Mouse (Mus musculus) liver, postnatal 0 days (tissue): ENCODE results near the gene Prr14l. TPM values are rescaled to one million over a fixed set of nuclear protein-coding genes. Genes with fewer than 3 reads are reported as not detected.
"Not testable (repeated sequence)": the region's sequence is repeated elsewhere in the genome, so short reads cannot be mapped to it uniquely, and the experiment has no call there.

Experiments
- ATAC-seq: fragments of 200-750 bp; cut with Nextera tagmentation; 2 replicates; pipeline ENCODE4 v1.8.0; 2017; ENCODE audit warnings: mild to moderate bottlenecking, moderate library complexity
- DNase-seq: peaks from one replicate; pipeline ENCODE4 v3.0.0-alpha.2; 2016
- H3K27ac ChIP-seq: fragments of 300-500 bp; sonication (generic); 2 replicates; pipeline ENCODE4 v1.5.1; 2014; ENCODE audit warnings: antibody characterized with exemption, moderate library complexity, mild to moderate bottlenecking, low read depth
- H3K27me3 ChIP-seq: fragments of 300-500 bp; sonication (generic); 2 replicates; pipeline ENCODE4 v1.6.1; 2014; ENCODE audit warnings: low read length, control low read depth, mixed read lengths; ENCODE audit not compliant: insufficient read depth
- H3K36me3 ChIP-seq: fragments of 300-500 bp; sonication (generic); replicated peaks from 2 replicates; pipeline ENCODE4 v1.6.1; 2014; ENCODE audit warnings: mild to moderate bottlenecking, control low read depth, low read length, moderate library complexity, mixed read lengths; ENCODE audit not compliant: insufficient read depth
- H3K4me1 ChIP-seq: fragments of 300-500 bp; sonication (generic); 2 replicates; pipeline ENCODE4 v1.6.1; 2014; ENCODE audit warnings: antibody characterized with exemption, mild to moderate bottlenecking, control low read depth; ENCODE audit not compliant: insufficient read depth
- H3K4me2 ChIP-seq: fragments of 300-500 bp; sonication (generic); 2 replicates; pipeline ENCODE4 v1.6.1; 2014; ENCODE audit warnings: low read depth, mild to moderate bottlenecking, low read length, moderate library complexity, mixed read lengths
- H3K4me3 ChIP-seq: fragments of 300-500 bp; sonication (generic); 2 replicates; pipeline ENCODE4 v1.5.1; 2014; ENCODE audit warnings: low read depth, low read length
- H3K9ac ChIP-seq: fragments of 300-500 bp; sonication (generic); replicated peaks from 2 replicates; pipeline ENCODE4 v1.6.1; 2014; ENCODE audit warnings: mild to moderate bottlenecking, moderate library complexity
- H3K9me3 ChIP-seq: fragments of 300-500 bp; sonication (generic); 2 replicates; pipeline ENCODE4 v1.6.1; 2016; ENCODE audit warnings: mild to moderate bottlenecking, control low read depth, low read length, mixed read lengths
- CTCF ChIP-seq: sonication (generic); IDR thresholded peaks from 2 replicates; pipeline ENCODE4 v1.5.1; 2016; ENCODE audit warnings: antibody characterized with exemption, low read depth
- EP300 ChIP-seq: IDR thresholded peaks from 2 replicates; pipeline ENCODE4 v1.6.1; 2016; ENCODE audit warnings: antibody characterized with exemption, low read depth, mild to moderate bottlenecking
- WGBS: fragments of 180-500 bp; shearing (Covaris S2); extraction: QIAGEN DNeasy Blood & Tissue Kit; methylation state at CpG from one replicate; pipeline ENCODE4 v1.1.7; 2014; ENCODE audit not compliant: insufficient replicate concordance; 5-methylcytosine and 5-hydroxymethylcytosine counted together
- polyA plus RNA-seq: library from polyadenylated mRNA; unstranded; fragments of >200 nt; fragmentation: Nextera tagmentation; extraction: Ambion mirVana; gene quantifications from 2 replicates; pipeline ENCODE4 v1.2.1, GENCODE M21; 2015

Prr14l gene
- polyA plus RNA-seq, 1 experiment from 2014 or later = 7.4 TPM

- Histone ChIP-seq H3K4me2 (no peak overlapping the region), H3K9ac (no peak overlapping the region), H3K36me3 (peaks cover 43% of the 10 kb centered on the region), H3K4me3 (no peak overlapping the region), H3K27me3 (no peaks in the 10 kb centered on the region), H3K27ac (no peak overlapping the region), H3K4me1 (no peaks in the 10 kb centered on the region), H3K9me3 (no peaks in the 10 kb centered on the region)
- ATAC-seq (no peak), DNase-seq (no peak)
- 89% methylated on average over 8 of the region's 8 CpGs for WGBS
- TF ChIP-seq EP300 (no peak), CTCF (no peak)
These were observed 33.6 kb downstream of the Prr14l start for GRCm38 (mm10) chr5:32820471-32820870.

- Histone ChIP-seq H3K9me3 (no peaks in the 10 kb centered on the region), H3K4me1 (no peaks in the 10 kb centered on the region), H3K27me3 (no peaks in the 10 kb centered on the region), H3K27ac (no peak overlapping the region), H3K9ac (no peak overlapping the region), H3K36me3 (peaks cover 46% of the 10 kb centered on the region), H3K4me3 (no peak overlapping the region), H3K4me2 (no peak overlapping the region)
- DNase-seq (no peak), ATAC-seq (no peak)
- WGBS = 95% methylated on average over 4 of the region's 4 CpGs
- no peak for TF ChIP-seq EP300
These were observed 38.7 kb downstream of the Prr14l start for GRCm38 (mm10) chr5:32815396-32815795.

- H3K9ac ChIP-seq, H3K4me2 ChIP-seq, H3K4me3 ChIP-seq, H3K36me3 ChIP-seq, H3K27ac ChIP-seq, ATAC-seq, DNase-seq, H3K9me3 ChIP-seq, H3K27me3 ChIP-seq, H3K4me1 ChIP-seq: not testable (repeated sequence)
- WGBS = 56% methylated on average over 1 of the region's 1 CpGs
These were observed 67.6 kb downstream of the Prr14l start for GRCm38 (mm10) chr5:32786454-32786853.

DNA sequence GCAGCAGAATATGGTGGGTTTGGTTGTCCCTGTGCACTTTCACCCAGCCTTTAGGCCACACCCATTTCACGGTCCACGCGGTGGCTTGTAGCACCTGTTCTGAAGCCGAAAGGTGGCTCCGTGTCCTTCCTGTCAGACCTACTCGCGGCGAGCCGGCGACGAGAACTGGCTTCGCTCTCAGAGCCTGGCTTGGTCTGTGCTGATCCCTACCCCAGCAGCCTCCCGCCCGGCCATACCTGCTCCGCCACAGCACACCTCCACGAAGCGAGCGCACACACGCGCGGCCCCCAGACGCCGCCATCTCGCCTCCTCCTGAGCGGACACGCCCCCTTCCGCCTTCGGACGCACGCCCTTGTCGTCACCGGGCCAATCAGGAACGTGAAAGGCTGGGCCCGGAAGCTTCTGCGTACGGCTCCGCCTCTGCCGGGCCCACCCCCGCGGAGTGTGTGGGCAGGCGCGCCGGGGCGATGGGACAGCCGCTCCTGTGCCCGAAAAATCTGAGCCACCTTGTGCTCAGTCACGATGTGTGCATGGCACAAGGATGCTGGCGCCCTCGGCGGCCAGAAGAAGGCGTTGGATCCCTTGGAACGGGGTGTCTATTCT lies 68.6 kb downstream of the Prr14l start, which contains the start of gene Pisd:
TSS of gene Pisd (minus strand) at position 334 of the 603 bp plus-strand sequence.
- peak within 1 kb of the TSS; percentile 58 for H3K27ac ChIP-seq
- H3K9me3 ChIP-seq = no peaks in the 10 kb centered on the region
- under 1% methylated on average over 52 of the region's 52 CpGs for WGBS
- H3K36me3 ChIP-seq = peaks cover 6% of the 10 kb centered on the region; the same call in 1 of the 2 replicates
- peaks cover 8% of the 10 kb centered on the region for H3K4me1 ChIP-seq
- peak; percentile 95 for DNase-seq
- H3K4me3 ChIP-seq = peak within 1 kb of the TSS; percentile 71
- peak; percentile 41 for TF ChIP-seq CTCF
- TF ChIP-seq EP300 = no peak
- ATAC-seq = peak; percentile 99
- H3K27me3 ChIP-seq = no peaks in the 10 kb centered on the region
- H3K9ac ChIP-seq = peak within 1 kb of the TSS; percentile 51
- H3K4me2 ChIP-seq = peak within 1 kb of the TSS; percentile 71

GRCm38 (mm10) chr5:32784726-32785125 lies 69.3 kb downstream of the Prr14l start:
- Histone ChIP-seq H3K4me2 (peak overlapping the region; percentile 71), H3K27ac (peak overlapping the region; percentile 58), H3K4me1 (peaks cover 8% of the 10 kb centered on the region), H3K9ac (peak overlapping the region; percentile 51), H3K9me3 (no peaks in the 10 kb centered on the region), H3K4me3 (peak overlapping the region; percentile 71), H3K27me3 (no peaks in the 10 kb centered on the region), H3K36me3 (peaks cover 6% of the 10 kb centered on the region; the same call in 1 of the 2 replicates)
- no peak for DNase-seq
- TF ChIP-seq EP300 (no peak), CTCF (no peak)
- 18% methylated on average over 5 of the region's 5 CpGs for WGBS
- no peak for ATAC-seq

GRCm38 (mm10) chr5:32781596-32781995 lies 72.5 kb downstream of the Prr14l start:
- Histone ChIP-seq H3K4me1 (peaks cover 11% of the 10 kb centered on the region), H3K4me2 (no peak overlapping the region), H3K9me3 (no peaks in the 10 kb centered on the region), H3K4me3 (no peak overlapping the region), H3K36me3 (no peaks in the 10 kb centered on the region), H3K9ac (no peak overlapping the region), H3K27ac (no peak overlapping the region), H3K27me3 (no peaks in the 10 kb centered on the region)
- WGBS = 72% methylated on average over 5 of the region's 5 CpGs
- no peak for DNase-seq
- TF ChIP-seq CTCF = no peak
- TF ChIP-seq EP300 = no peak
- ATAC-seq = no peak

DNA sequence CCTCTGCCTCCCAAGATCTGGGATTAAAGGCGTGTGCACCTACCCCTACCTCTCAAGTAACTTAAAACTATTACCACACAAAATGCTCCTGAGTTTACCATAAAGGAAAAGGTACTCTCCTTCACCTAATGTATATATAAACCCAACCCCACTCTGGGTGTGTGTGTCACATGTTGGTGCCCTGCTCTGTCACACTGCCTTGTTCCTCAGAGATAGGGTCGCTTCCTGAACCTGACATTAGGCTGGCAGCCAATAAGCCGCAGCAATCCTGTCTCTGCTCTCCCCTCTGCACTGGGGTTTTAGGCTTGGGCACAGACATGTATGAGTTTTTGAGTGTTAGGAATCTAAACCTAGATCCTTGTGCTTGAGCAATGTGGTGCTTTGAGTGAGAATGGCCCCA lies 75.9 kb downstream of the Prr14l start:
- WGBS = 59% methylated on average over 3 of the region's 3 CpGs
- no peak for ATAC-seq
- DNase-seq = no peak
- Histone ChIP-seq H3K27ac (no peak overlapping the region), H3K4me3 (no peak overlapping the region), H3K9me3 (no peaks in the 10 kb centered on the region), H3K36me3 (peaks cover 8% of the 10 kb centered on the region; the same call in 1 of the 2 replicates), H3K9ac (no peak overlapping the region), H3K4me1 (peaks cover 3% of the 10 kb centered on the region; the same call in 1 of the 2 replicates), H3K27me3 (no peaks in the 10 kb centered on the region), H3K4me2 (no peak overlapping the region)
- TF ChIP-seq EP300 (no peak), CTCF (no peak)
